Mouse (Mus musculus): ENCODE data around the gene 4930451I11Rik.

Gene 4930451I11Rik

DNA sequence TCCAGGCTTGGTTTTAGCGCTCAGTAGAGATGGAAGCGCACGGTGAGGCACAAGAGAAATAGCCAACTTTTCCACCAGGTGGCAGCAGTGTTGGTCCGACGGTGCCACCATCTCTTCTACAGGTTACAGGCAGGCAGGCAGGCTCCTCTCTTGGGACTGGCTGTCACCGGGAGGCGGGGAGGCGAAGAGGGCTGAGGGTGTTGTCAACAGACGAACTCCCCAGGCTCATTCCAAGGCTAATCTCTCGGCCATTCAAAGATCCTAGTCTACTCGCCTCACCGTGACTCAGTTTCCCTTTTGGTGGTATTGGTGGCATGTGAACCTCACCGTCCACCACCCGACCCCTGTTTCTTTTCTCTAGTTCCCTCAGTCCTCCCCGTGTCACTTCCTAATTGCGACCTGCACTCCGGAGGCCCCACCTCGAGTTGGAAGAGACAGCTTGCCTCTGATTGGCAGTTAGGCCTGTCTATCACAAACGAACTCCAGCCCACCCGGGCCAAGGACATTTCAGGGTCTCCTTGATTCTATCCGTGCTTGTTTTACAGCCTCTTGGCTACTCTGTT, 678 bp upstream of the 4930451I11Rik start:
- DNase-seq: peak; percentile 81 to 86

GRCm38 (mm10) chr7:126825952-126826351, 5.5 kb downstream of the 4930451I11Rik start:
- DNase-seq: no peak

DNA sequence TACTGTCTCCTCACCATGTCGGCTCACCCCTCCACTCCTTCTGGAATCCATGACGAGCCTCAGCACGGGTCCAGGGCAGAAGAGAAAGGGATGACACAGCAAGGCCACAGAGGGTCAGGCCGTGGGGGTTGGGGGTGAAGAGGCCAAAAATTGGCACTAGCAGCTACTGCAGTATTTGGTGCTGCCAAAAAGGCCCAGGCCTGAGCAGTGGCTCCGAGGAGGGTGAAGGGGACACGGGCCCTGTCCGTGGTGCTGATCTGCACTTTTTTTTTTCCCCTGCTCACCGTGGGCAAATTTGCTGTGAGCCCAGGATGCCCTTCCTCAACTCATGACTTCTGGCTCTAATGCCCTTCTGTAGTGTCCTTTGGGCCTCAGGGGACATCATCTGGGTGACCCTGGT, 6.0 kb downstream of the 4930451I11Rik start:
- no peak for DNase-seq

- DNase-seq: no peak
Observed at GRCm38 (mm10) chr7:126823940-126824339, 7.5 kb downstream of the 4930451I11Rik start.

GRCm38 (mm10) chr7:126823202-126823711, 8.2 kb downstream of the 4930451I11Rik start:
- no peak for DNase-seq

DNA sequence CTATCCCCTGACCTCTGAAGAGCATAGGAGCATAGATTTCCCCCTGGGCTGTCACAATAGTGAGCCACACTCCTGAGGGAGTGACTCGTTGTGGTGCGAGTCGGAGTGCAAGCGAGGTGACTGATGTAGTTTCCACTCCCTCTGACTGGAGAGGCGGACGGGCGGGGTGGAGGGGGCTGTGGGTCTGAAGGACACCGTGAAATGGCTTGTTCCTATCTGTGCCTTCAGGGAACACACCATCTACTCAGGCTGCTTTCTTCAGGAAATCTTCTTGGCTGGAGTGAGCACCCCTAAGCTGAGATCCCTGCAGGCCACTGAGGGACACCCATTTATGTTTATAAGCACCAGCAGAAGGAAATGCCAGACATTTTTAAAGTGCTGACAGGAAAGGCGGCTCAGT, 8.7 kb downstream of the 4930451I11Rik start:
- DNase-seq: no peak

- peak; percentile 61 to 85 for DNase-seq
Observed at GRCm38 (mm10) chr7:126821835-126822511, 9.5 kb downstream of the 4930451I11Rik start.

- DNase-seq: no peak
Observed at GRCm38 (mm10) chr7:126818818-126819217, 12.6 kb downstream of the 4930451I11Rik start.

GRCm38 (mm10) chr7:126817595-126817994, 13.8 kb downstream of the 4930451I11Rik start:
- DNase-seq: no peak

GRCm38 (mm10) chr7:126816494-126816893, 14.9 kb downstream of the 4930451I11Rik start:
- DNase-seq: no peak

DNA sequence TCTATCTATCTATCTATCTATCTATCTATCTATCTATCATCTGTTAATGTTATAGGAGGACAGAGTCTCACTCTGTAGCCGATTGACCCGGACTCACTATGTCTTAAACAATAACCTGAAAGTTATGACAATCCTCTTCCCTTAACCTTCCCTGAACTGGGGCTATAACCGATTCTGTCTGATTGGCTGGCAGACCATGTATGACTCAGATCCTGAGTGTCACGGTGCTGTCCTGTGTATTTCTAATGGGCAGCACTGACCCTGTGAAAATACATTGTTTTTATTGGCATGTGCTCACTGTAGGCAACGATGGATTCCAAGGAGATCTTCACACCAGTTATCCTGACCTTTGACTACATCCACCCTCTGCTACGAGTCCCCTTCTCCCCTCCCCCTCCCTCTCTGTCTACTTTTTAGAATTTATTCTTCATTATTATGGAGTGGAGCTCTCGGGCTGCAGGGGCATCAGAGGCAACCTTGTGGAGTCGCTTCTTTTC, 15.7 kb downstream of the 4930451I11Rik start:
- no peak for DNase-seq

- no peak for DNase-seq
Observed at GRCm38 (mm10) chr7:126809723-126810369, 21.6 kb downstream of the 4930451I11Rik start.

- peak; percentile 92 to 94 for DNase-seq
Observed at GRCm38 (mm10) chr7:126808703-126809455, 22.6 kb downstream of the 4930451I11Rik start.

DNA sequence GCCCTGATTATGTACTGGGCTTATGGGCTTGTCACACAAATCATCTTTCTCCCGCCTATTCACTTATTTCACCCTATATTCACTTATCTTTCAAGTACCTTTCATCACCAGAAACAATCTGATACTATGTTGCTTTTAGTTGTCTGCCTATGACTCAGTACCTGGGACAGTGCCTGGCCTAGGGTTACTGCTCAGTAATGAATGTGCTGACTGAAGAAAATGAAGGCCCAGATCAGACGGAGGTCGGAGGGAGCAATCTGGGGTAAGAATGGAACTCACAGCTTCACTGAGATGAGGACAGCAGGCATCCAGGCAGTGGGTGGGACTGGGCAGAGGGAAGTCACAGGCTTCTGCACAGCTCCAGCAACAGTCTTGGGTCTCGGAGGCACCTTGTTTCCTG, 24.0 kb downstream of the 4930451I11Rik start:
- DNase-seq: no peak

DNA sequence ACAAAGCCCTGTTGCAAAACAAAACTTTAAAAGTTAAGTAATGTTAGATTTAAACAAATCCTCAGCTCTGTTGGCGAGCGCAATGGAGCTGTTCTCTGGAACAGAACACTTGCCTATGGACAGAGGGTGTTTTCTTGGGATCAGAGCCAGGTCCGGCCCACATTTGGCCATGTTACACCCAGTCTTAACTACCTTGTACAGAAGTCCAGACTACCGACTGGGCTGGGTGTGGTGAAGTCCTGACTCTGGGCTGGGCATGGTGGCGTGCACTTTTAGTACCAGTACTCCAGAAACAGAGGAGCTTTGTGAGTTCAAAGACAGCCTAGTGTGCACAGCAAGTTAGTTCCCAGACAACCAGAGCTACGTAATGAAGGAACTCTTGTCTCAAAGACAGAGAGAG, 24.5 kb downstream of the 4930451I11Rik start:
- peak; percentile 49 to 69 for DNase-seq

- DNase-seq: no peak
Observed at GRCm38 (mm10) chr7:126803751-126804150, 27.7 kb downstream of the 4930451I11Rik start.

DNA sequence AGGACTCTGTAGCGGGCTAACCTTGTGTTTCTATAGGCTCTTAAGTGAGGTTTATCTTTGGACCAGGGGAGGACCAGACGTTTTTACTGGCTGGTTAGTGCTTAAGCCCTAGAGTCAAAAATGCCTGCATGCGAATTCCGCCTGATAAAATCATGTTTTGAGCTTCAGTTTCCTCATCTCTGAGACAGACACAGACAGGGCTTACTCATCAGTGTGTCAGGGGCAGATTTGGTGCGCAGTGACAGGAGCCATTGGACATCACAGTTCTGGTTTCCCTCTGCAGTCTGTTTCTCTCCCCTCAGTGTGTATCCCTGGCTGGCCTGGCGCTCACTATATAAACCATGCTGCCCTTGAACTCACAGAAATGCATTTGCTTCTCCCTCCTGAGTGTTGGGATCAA, 28.3 kb downstream of the 4930451I11Rik start:
- DNase-seq: no peak

DNA sequence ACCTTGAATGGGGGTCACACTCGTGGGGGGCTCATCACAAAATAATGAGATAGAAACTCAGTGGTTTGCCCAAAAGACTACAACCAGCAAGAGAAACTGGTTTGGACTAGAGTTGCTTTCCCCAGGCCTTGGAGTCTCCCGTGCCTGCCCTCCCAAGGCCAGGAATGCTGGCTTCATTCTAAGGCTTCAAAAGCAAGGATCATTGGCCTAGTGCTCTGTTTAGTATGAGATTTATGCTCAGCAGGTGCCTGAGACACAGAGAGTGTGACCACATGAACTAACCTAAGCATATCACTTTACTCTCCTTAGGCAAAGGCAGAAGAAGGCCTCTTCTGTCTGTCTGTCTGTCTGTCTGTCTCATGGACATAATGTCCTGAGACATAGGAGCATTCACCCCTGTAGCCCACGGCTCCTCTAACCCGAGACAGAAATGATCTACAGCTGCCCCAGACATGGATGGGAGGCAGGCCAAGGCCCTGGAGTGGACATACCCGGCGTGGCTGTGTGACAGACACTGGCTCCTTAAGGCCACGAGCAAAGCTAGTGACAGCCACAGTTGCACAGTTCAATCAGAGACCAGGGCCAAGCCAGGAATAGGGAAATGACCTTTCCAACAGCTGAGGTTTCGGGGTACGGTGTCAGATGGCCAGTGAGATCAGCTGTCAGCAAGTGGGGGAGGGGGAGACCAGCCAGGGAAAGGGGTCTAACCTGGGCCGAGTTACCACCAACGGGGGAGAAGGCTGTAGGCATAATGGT, 29.1 kb downstream of the 4930451I11Rik start:
- DNase-seq: no peak

DNA sequence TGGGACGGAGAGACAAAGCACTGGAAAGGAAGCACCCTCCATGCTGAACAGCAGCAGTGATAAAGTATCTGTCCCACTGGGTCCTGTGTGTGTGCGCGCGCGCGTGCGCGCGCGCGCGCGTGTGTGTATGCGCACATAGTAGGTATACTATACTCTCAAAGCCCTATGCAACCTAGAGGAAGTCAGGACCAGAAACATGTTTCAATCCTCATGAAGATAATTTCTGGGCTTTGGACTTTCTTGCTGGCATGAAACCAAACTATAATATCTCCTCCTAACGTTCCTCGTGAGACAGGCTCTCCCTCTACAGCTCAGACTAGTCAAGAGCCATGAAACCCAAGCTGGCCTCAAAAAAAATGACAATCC, 30.4 kb downstream of the 4930451I11Rik start:
- DNase-seq: no peak

GRCm38 (mm10) chr7:126800269-126801056, 31.0 kb downstream of the 4930451I11Rik start:
- DNase-seq: no peak

DNA sequence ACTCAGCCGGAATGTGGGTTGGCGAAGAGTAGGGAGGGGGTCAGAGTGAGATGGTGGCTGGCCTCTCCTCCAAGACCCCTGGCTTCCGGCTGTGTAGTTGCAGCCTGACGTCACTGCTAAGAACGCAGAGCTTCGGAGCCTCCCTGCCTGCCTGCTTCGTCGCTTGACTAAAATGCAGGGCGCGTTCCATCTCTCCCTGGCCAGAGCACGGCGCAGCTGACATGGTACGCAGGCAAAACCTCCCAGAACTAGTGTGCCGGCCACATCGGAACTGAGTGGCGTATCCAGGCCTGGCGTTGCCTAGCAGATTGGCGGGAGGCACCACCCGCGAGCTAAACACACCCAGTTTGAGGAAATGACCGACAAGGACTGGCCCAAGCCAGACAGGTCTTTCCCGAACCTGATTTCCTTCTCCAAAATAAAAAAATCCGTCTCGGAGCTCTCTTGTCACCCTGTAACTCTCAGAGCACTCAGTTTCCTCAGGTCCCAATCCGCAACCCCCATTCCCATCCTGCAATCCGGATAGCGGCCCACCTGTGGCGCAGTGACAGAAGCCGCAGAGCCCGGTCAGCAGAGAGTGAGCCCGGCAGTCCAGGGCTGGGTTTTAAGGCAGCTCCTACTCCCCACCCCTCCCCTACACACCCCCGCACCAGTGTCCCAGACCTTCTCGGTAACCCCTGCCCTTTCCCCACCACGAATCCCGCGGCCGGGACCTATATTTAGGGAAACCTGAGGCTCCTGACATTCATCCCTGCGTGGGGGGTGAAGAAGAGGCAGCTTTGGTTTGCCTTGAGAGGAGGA, 31.8 kb downstream of the 4930451I11Rik start:
- peak in 1 of 2 experiments; percentile 83 for DNase-seq

Measured in kidney, adult 8-10 months (tissue).